Mouse (Mus musculus): Measurements from ENCODE around the gene Plcg1.

DNA sequence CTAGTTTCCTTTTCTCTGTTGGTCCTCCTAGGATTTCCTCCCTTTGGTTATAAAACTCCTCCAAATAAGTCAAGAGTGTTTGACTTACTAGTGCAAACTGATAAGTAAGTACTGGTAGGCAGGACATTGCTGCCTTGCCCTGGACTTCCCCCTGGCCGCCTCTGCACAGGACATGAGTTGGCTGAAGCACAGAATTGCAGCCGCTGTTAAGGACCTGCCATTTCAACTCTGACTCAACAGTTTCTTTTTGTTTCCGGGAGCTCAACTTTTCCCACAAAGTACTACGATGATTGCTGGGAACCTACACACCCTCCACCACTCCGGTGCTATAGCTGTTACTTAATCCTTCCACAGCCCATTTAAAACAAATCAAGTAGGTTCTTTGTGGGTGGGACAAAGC lies 30.8 kb upstream of the Plcg1 start:
- no peak for TF ChIP-seq GATA1 (IDR thresholded peaks at IDR 0.05; ENCODE audit: low read length)
- no peak for TF ChIP-seq TAL1 (IDR thresholded peaks at IDR 0.05; ENCODE audit: low read length)
